18 mouse cellular contexts compared by ENCODE assay signal in the genomic region with DNA sequence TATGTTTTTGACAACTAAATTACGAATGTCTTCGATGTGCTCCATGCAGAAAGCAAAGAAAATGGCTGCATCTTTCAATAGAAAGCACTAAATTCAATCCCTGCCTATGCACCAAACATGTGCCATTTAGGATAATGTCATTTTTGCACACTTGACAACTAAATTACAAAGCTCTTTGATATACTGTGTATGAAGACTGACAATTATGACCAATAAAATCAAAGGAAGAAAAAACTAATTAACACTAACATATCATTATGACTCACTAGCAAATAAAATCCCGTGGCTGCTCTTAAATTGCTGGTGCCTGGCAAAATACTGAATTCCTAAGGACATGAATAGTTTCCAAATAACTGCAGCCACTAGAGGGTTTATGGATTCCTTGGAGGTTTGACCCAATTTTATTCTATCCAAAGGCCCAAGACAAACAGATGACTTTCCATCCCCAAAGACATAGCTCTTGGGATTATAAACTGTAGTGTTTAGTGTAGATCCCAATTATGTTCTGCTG. TPM values are rescaled to one million over a fixed set of nuclear protein-coding genes. Genes with fewer than 3 reads are reported as not detected.
"Had no signal": no experiment of that assay in that cellular context is flagged by ENCODE, and none has a peak within 500 bp of the region (broad histone marks: within the 10 kb centered on the region; RNA-seq: fewer than 3 reads in every experiment).

No protein-coding gene starts in this region.

- H3K4me1 ChIP-seq: liver, embryonic 15.5 days had no signal

- H3K4me2 ChIP-seq: liver, embryonic 11.5 days; liver, embryonic 15.5 days; midbrain, embryonic 13.5 days had no signal

- ATAC-seq: lung, postnatal 0 days; midbrain, embryonic 13.5 days had no signal

- H3K4me3 ChIP-seq: limb, embryonic 10.5 days; liver, embryonic 15.5 days; midbrain, embryonic 13.5 days had no signal

- H3K36me3 ChIP-seq: limb, embryonic 10.5 days; liver, embryonic 15.5 days; midbrain, embryonic 13.5 days had no signal

- H3K9ac ChIP-seq: liver, embryonic 15.5 days; midbrain, embryonic 13.5 days had no signal

- H3K9me3 ChIP-seq: limb, embryonic 10.5 days; liver, embryonic 15.5 days; midbrain, embryonic 13.5 days had no signal

- DNase-seq: kidney, postnatal 25 days; lung, adult 2 months; lung, postnatal 36 days; right cerebral cortex, postnatal 25 days; thymus, postnatal 36 days had no signal

- H3K27ac ChIP-seq: limb, embryonic 10.5 days; liver, embryonic 15.5 days; midbrain, embryonic 13.5 days had no signal

- H3K27me3 ChIP-seq: liver, embryonic 15.5 days; midbrain, embryonic 13.5 days had no signal

RNA-seq across cellular contexts. Expression of a gene that starts 9.4 kb away (rescaled TPM):
- polyA plus RNA-seq: small intestine, adult 2 months had no signal

RNA-seq across cellular contexts. Expression of a gene that starts 15.4 kb away (rescaled TPM):
- total RNA-seq: layer of hippocampus, adult 18-20 months; layer of hippocampus, postnatal 10 days; left cerebral cortex, adult 18-20 months; left cerebral cortex, postnatal 14 days; midbrain, postnatal 0 days had no signal
- polyA plus RNA-seq: kidney, embryonic 16.5 days; limb, embryonic 10.5 days; lung, adult 2 months; midbrain, embryonic 13.5 days; midbrain, postnatal 0 days; neural tube, embryonic 11.5 days; small intestine, adult 2 months had no signal
